Mouse (Mus musculus) cerebellum, adult 2 months (tissue): Measurements from ENCODE around the gene Nfx1. TPM values are rescaled to one million over a fixed set of nuclear protein-coding genes. Genes with fewer than 3 reads are reported as not detected.

Source experiments
- DNase-seq, 2 experiments: peaks; one replicate each; pipeline ENCODE4 v3.0.0; 2021
- H3K27ac ChIP-seq: fragments of 200-500 bp; 2 replicates; pipeline ENCODE4 v1.5.1; 2012; ENCODE audit warnings: low read length, control low read depth, inconsistent platforms; ENCODE audit not compliant: insufficient read depth
- H3K27me3 ChIP-seq: fragments of 200-500 bp; 2 replicates; pipeline ENCODE4 v1.6.1; 2012; ENCODE audit warnings: inconsistent platforms, mild to moderate bottlenecking, low read length, moderate library complexity; ENCODE audit not compliant: control insufficient read depth, insufficient read depth
- H3K4me1 ChIP-seq: fragments of 200-500 bp; 2 replicates; pipeline ENCODE4 v1.6.1; 2011; ENCODE audit warnings: low read length; ENCODE audit not compliant: control insufficient read depth, insufficient read depth
- H3K4me3 ChIP-seq: fragments of 200-500 bp; replicated peaks from 2 replicates; pipeline ENCODE3; 2011; ENCODE audit warnings: mild to moderate bottlenecking, low read depth, low read length, control low read depth; ENCODE audit not compliant: insufficient read depth
- CTCF ChIP-seq: fragments of 200-500 bp; IDR thresholded peaks from 2 replicates; pipeline ENCODE4 v1.5.1; 2011; ENCODE audit warnings: low read depth, mild to moderate bottlenecking, control low read depth, low read length, moderate library complexity, borderline replicate concordance; ENCODE audit not compliant: insufficient read depth
- POLR2A ChIP-seq: fragments of 200-500 bp; IDR thresholded peaks from 2 replicates; pipeline ENCODE4 v1.6.1; 2011; ENCODE audit warnings: low read length, control low read depth, borderline replicate concordance; ENCODE audit not compliant: insufficient read depth
- WGBS: fragments of 180-500 bp; shearing (Covaris S2); methylation state at CpG from one replicate; pipeline ENCODE4 v1.1.7; 2018; 5-methylcytosine and 5-hydroxymethylcytosine counted together
- polyA plus RNA-seq: library from polyadenylated mRNA; depleted of rRNA; stranded (reverse); fragments of >200 nt; gene quantifications from 2 replicates; pipeline ENCODE4 v1.2.3, GENCODE M21; 2012

Gene Nfx1
- polyA plus RNA-seq, 1 experiment = 96.8 TPM

- no peak for DNase-seq
- no peak for TF ChIP-seq POLR2A
- TF ChIP-seq CTCF = no peak
- Histone ChIP-seq H3K27me3 (no peaks in the 10 kb centered on the region), H3K27ac (no peak overlapping the region), H3K4me1 (no peaks in the 10 kb centered on the region), H3K4me3 (no peak overlapping the region)
- 89% methylated on average over 5 of the region's 5 CpGs for WGBS
These were observed 50.4 kb downstream of the Nfx1 start for GRCm38 (mm10) chr4:41021094-41021493.

GRCm38 (mm10) chr4:41026086-41026787 lies 55.5 kb downstream of the Nfx1 start:
- no peak overlapping the region for H3K27ac ChIP-seq
- H3K4me1 ChIP-seq = no peaks in the 10 kb centered on the region
- TF ChIP-seq POLR2A (no peak), CTCF (no peak)
- no peak for DNase-seq
- no peak overlapping the region for H3K4me3 ChIP-seq
- no peaks in the 10 kb centered on the region for H3K27me3 ChIP-seq
- 66% methylated on average over 8 of the region's 8 CpGs for WGBS

- Histone ChIP-seq H3K27ac (no peak overlapping the region), H3K4me1 (no peaks in the 10 kb centered on the region), H3K27me3 (no peaks in the 10 kb centered on the region), H3K4me3 (no peak overlapping the region)
- DNase-seq = peak in 1 of 2 experiments; percentile 8
- 57% methylated on average over 3 of the region's 3 CpGs for WGBS
- TF ChIP-seq CTCF = no peak
- no peak for TF ChIP-seq POLR2A
These were observed 57.2 kb downstream of the Nfx1 start for GRCm38 (mm10) chr4:41027872-41028271.

GRCm38 (mm10) chr4:41028272-41028671 lies 57.6 kb downstream of the Nfx1 start:
- H3K27ac ChIP-seq = no peak overlapping the region
- H3K4me3 ChIP-seq = no peak overlapping the region
- TF ChIP-seq CTCF = 0 out of 2 replicates have a peak, but pooled peaks have one; percentile 12
- TF ChIP-seq POLR2A = no peak
- H3K27me3 ChIP-seq = no peaks in the 10 kb centered on the region
- WGBS = 86% methylated on average over 4 of the region's 4 CpGs
- no peak for DNase-seq
- no peaks in the 10 kb centered on the region for H3K4me1 ChIP-seq

- H3K27me3 ChIP-seq = no peaks in the 10 kb centered on the region
- 92% methylated on average over 5 of the region's 5 CpGs for WGBS
- H3K27ac ChIP-seq = no peak overlapping the region
- no peak overlapping the region for H3K4me3 ChIP-seq
- no peaks in the 10 kb centered on the region for H3K4me1 ChIP-seq
- TF ChIP-seq CTCF = no peak
- TF ChIP-seq POLR2A = no peak
- DNase-seq = no peak
These were observed 58.7 kb downstream of the Nfx1 start for GRCm38 (mm10) chr4:41029372-41029771.

GRCm38 (mm10) chr4:41031242-41031641 lies 60.5 kb downstream of the Nfx1 start:
- H3K27ac ChIP-seq = no peak overlapping the region
- WGBS = 81% methylated on average over 3 of the region's 3 CpGs
- no peak for DNase-seq
- H3K4me3 ChIP-seq = no peak overlapping the region
- no peaks in the 10 kb centered on the region for H3K4me1 ChIP-seq
- no peaks in the 10 kb centered on the region for H3K27me3 ChIP-seq
- TF ChIP-seq POLR2A (no peak), CTCF (no peak)

- Histone ChIP-seq H3K4me1 (no peaks in the 10 kb centered on the region), H3K4me3 (no peak overlapping the region), H3K27me3 (no peaks in the 10 kb centered on the region), H3K27ac (no peak overlapping the region)
- no peak for TF ChIP-seq POLR2A
- TF ChIP-seq CTCF = no peak
- WGBS = 67% methylated on average over 3 of the region's 3 CpGs
- no peak for DNase-seq
These were observed 67.2 kb downstream of the Nfx1 start for GRCm38 (mm10) chr4:41037942-41038341.

GRCm38 (mm10) chr4:41040983-41041382 lies 70.3 kb downstream of the Nfx1 start:
- H3K27me3 ChIP-seq = no peaks in the 10 kb centered on the region
- TF ChIP-seq POLR2A (no peak), CTCF (no peak)
- WGBS = 41% methylated on average over 7 of the region's 7 CpGs

More at GRCm38 (mm10) chr4:41040983-41041382, 70.3 kb downstream of the Nfx1 start:
- Histone ChIP-seq H3K4me1 (no peaks in the 10 kb centered on the region), H3K4me3 (no peak overlapping the region), H3K27ac (no peak overlapping the region)
- DNase-seq = no peak
